Mouse (Mus musculus) liver, adult 2 months (tissue): ENCODE measurements around the gene Zbtb18.

Source experiments
- CTCF ChIP-seq: fragments of 200-500 bp; IDR thresholded peaks from 2 replicates; pipeline ENCODE4 v1.5.1; 2011; ENCODE audit warnings: low read depth, low read length, control low read depth
- POLR2A ChIP-seq: fragments of 200-500 bp; IDR thresholded peaks from 2 replicates; pipeline ENCODE4 v1.6.1; 2011; ENCODE audit warnings: low read length, control low read depth; ENCODE audit not compliant: insufficient read depth; ENCODE audit errors: extremely low read depth

GRCm38 (mm10) chr1:177457981-177458380 is 15.8 kb downstream of the Zbtb18 start:
- TF ChIP-seq CTCF: no peak
- no peak for TF ChIP-seq POLR2A
